Mouse (Mus musculus) heart, embryonic 13.5 days (tissue): ENCODE measurements around the gene Ip6k1. TPM values are rescaled to one million over a fixed set of nuclear protein-coding genes. Genes with fewer than 3 reads are reported as not detected.

ENCODE experiments used
- ATAC-seq: fragments of 200-750 bp; cut with Nextera tagmentation; 2 replicates; pipeline ENCODE4 v1.8.0; 2017; ENCODE audit warnings: moderate TSS enrichment; ENCODE audit not compliant: insufficient number of reproducible peaks, low FRiP score, low TSS enrichment; ENCODE audit errors: extremely low read depth
- H3K27ac ChIP-seq: fragments of 300-500 bp; sonication (generic); replicated peaks from 2 replicates; pipeline ENCODE4 v1.5.1; 2015; ENCODE audit warnings: moderate library complexity, mild to moderate bottlenecking, inconsistent platforms
- H3K27me3 ChIP-seq: fragments of 300-500 bp; sonication (generic); replicated peaks from 2 replicates; pipeline ENCODE4 v1.6.1; 2015; ENCODE audit warnings: mild to moderate bottlenecking, inconsistent platforms
- H3K36me3 ChIP-seq: fragments of 300-500 bp; sonication (generic); 2 replicates; pipeline ENCODE4 v1.6.1; 2015; ENCODE audit warnings: mild to moderate bottlenecking, inconsistent platforms
- H3K4me1 ChIP-seq: fragments of 300-500 bp; sonication (generic); 2 replicates; pipeline ENCODE4 v1.6.1; 2015; ENCODE audit warnings: inconsistent platforms
- H3K4me2 ChIP-seq: fragments of 300-500 bp; sonication (generic); 2 replicates; pipeline ENCODE4 v1.6.1; 2015; ENCODE audit warnings: inconsistent platforms, mild to moderate bottlenecking, moderate library complexity
- H3K4me3 ChIP-seq: fragments of 300-500 bp; sonication (generic); 2 replicates; pipeline ENCODE4 v1.5.1; 2015; ENCODE audit warnings: moderate library complexity, mild to moderate bottlenecking, inconsistent platforms
- H3K9ac ChIP-seq: fragments of 300-500 bp; sonication (generic); 2 replicates; pipeline ENCODE4 v1.6.1; 2015; ENCODE audit warnings: inconsistent platforms, mild to moderate bottlenecking, moderate library complexity
- H3K9me3 ChIP-seq: fragments of 300-500 bp; sonication (generic); 2 replicates; pipeline ENCODE4 v1.6.1; 2016; ENCODE audit warnings: inconsistent platforms
- WGBS: fragments of 180-500 bp; shearing (Covaris S2); methylation state at CpG from one replicate; pipeline ENCODE4 v1.1.7; 2015; ENCODE audit warnings: mixed read lengths; 5-methylcytosine and 5-hydroxymethylcytosine counted together
- polyA plus RNA-seq: library from polyadenylated mRNA; unstranded; fragments of >200 nt; fragmentation: Nextera tagmentation; extraction: Ambion mirVana; gene quantifications from 2 replicates; pipeline ENCODE4 v1.2.1, GENCODE M21; 2015

Ip6k1 gene
- polyA plus RNA-seq, 1 experiment from 2014 or later = 37.0 TPM

- ATAC-seq = no peak
- Histone ChIP-seq H3K4me3 (no peak overlapping the region), H3K4me2 (no peak overlapping the region), H3K27me3 (no peaks in the 10 kb centered on the region), H3K27ac (no peak overlapping the region), H3K9me3 (no peaks in the 10 kb centered on the region), H3K4me1 (peaks cover 8% of the 10 kb centered on the region), H3K36me3 (peaks cover 64% of the 10 kb centered on the region), H3K9ac (no peak overlapping the region)
- 26% methylated on average over 5 of the region's 5 CpGs for WGBS
Measured at GRCm38 (mm10) chr9:108065491-108066011, 63.2 kb downstream of the Ip6k1 start.

DNA sequence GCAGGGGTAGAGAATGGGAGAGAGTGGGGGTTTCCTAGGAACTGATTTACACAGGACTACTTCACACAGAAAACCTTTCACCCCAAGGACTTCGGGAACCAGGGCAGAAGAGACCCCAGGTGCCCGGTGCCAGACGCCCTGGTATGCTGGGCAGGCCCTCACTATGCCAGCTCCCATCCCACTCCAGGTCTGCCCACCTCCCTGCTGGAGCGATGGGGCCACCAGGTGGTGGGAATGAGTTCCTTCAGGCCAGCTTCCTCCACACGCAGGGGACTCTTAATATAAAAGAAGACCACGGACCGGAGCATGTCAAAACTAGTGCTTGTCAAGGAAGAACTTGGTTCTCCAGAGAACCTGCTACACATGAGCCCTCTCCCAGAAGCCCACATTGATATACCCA lies 64.9 kb downstream of the Ip6k1 start:
- no peak overlapping the region for H3K4me3 ChIP-seq
- no peak overlapping the region for H3K27ac ChIP-seq
- no peak overlapping the region; the same call in 1 of the 2 replicates for H3K9ac ChIP-seq
- peaks cover 61% of the 10 kb centered on the region for H3K36me3 ChIP-seq
- H3K27me3 ChIP-seq = no peaks in the 10 kb centered on the region
- no peaks in the 10 kb centered on the region for H3K9me3 ChIP-seq
- 80% methylated on average over 7 of the region's 7 CpGs for WGBS
- ATAC-seq = no peak
- peaks cover 18% of the 10 kb centered on the region for H3K4me1 ChIP-seq
- no peak overlapping the region for H3K4me2 ChIP-seq

- Histone ChIP-seq H3K9ac (no peak overlapping the region), H3K4me2 (no peak overlapping the region), H3K4me1 (peaks cover 23% of the 10 kb centered on the region), H3K9me3 (no peaks in the 10 kb centered on the region), H3K27ac (0 out of 2 replicates have a peak overlapping the region, but pooled peaks have one; percentile 30), H3K27me3 (no peaks in the 10 kb centered on the region), H3K36me3 (peaks cover 54% of the 10 kb centered on the region), H3K4me3 (no peak overlapping the region)
- no peak for ATAC-seq
- 19% methylated on average over 8 of the region's 8 CpGs for WGBS
Measured at GRCm38 (mm10) chr9:108067900-108068299, 65.6 kb downstream of the Ip6k1 start.

DNA sequence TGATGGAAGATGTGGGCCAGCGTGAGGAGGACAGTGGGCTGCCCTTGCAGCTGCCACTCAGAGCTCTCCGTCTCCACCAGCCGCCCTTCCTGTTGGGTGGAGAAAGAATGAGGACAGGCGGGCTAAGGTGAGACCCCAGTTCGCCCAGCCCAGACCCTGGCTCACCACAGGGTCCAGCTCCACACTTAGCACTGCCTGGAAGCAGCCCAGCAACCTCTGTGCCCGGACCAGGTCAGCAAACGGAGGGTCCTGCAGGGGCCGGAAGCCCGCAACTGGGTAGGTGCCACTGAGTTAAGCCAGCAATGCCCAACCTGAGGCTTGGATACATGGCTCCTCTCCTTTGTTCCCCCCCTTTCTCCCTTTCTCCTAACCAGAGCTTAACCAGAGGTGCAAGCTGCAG lies 66.7 kb downstream of the Ip6k1 start:
- no peaks in the 10 kb centered on the region for H3K9me3 ChIP-seq
- WGBS = 86% methylated on average over 9 of the region's 9 CpGs
- H3K4me3 ChIP-seq = no peak overlapping the region
- peaks cover 32% of the 10 kb centered on the region for H3K4me1 ChIP-seq
- no peaks in the 10 kb centered on the region for H3K27me3 ChIP-seq
- no peak overlapping the region for H3K27ac ChIP-seq
- peaks cover 43% of the 10 kb centered on the region for H3K36me3 ChIP-seq
- no peak for ATAC-seq
- no peak overlapping the region for H3K4me2 ChIP-seq
- H3K9ac ChIP-seq = no peak overlapping the region

DNA sequence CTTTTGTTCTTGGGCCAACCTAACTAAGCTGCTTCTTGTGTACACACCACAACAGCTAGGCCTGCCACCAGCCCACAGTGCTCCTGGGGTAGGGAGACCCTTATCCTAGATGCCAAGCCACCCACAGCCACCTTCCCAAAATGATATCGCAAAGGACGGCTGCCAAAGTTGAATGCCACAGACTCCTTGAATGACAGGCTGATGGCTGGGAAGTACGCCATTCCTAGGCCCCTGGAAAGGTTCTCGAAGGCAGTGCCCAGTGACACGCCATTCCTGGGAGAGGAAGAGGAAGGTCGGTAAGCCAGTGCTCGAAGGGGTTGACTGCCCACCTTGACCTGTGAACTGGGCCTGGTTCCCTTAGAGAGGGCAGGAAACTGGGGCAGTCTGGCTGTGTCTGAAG lies 67.2 kb downstream of the Ip6k1 start:
- H3K9me3 ChIP-seq = no peaks in the 10 kb centered on the region

GRCm38 (mm10) chr9:108071801-108072200 lies 69.5 kb downstream of the Ip6k1 start:
- no peaks in the 10 kb centered on the region for H3K27me3 ChIP-seq
- no peaks in the 10 kb centered on the region for H3K9me3 ChIP-seq
- ATAC-seq = no peak
- WGBS = 52% methylated on average over 4 of the region's 4 CpGs
- H3K4me2 ChIP-seq = peak overlapping the region; percentile 1
- H3K4me3 ChIP-seq = no peak overlapping the region
- H3K9ac ChIP-seq = no peak overlapping the region
- H3K36me3 ChIP-seq = peaks cover 35% of the 10 kb centered on the region
- H3K27ac ChIP-seq = peak overlapping the region; percentile 88
- peaks cover 32% of the 10 kb centered on the region for H3K4me1 ChIP-seq

More for the DNA sequence above, 67.2 kb downstream of the Ip6k1 start:
- no peak overlapping the region for H3K4me3 ChIP-seq
- H3K27me3 ChIP-seq = no peaks in the 10 kb centered on the region
- no peak for ATAC-seq
- 84% methylated on average over 7 of the region's 7 CpGs for WGBS
- no peak overlapping the region for H3K9ac ChIP-seq
- H3K27ac ChIP-seq = no peak overlapping the region
- peaks cover 41% of the 10 kb centered on the region for H3K36me3 ChIP-seq
- no peak overlapping the region for H3K4me2 ChIP-seq
- H3K4me1 ChIP-seq = peaks cover 32% of the 10 kb centered on the region

DNA sequence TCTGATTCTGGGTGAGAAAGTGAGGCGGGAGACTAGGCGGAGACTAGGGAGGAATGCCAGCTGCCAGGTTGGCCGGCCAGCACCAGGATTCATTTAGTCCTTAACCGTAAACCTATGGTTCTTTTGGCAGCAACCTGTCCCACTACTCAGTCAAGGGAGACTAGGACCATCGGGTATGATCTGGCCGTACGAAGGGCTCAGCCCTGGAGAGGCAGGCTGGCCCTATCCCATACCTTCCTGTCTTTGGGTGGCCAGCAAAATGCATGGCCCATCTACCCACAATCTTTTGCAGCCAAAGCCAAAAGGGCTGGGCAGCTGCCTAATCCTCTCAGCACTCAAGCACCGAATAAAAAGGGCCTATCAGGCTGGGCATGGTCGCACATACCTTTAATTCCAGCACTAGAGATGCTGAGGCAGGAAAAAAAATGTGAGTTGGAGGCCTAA lies 70.2 kb downstream of the Ip6k1 start:
- peaks cover 41% of the 10 kb centered on the region for H3K36me3 ChIP-seq
- 37% methylated on average over 9 of the region's 9 CpGs for WGBS
- peak overlapping the region; percentile 58 for H3K9ac ChIP-seq
- no peak for ATAC-seq
- no peaks in the 10 kb centered on the region for H3K9me3 ChIP-seq
- no peaks in the 10 kb centered on the region for H3K27me3 ChIP-seq
- H3K4me2 ChIP-seq = peak overlapping the region; percentile 1
- peaks cover 30% of the 10 kb centered on the region for H3K4me1 ChIP-seq
- no peak overlapping the region for H3K4me3 ChIP-seq
- peak overlapping the region; percentile 88 for H3K27ac ChIP-seq

DNA sequence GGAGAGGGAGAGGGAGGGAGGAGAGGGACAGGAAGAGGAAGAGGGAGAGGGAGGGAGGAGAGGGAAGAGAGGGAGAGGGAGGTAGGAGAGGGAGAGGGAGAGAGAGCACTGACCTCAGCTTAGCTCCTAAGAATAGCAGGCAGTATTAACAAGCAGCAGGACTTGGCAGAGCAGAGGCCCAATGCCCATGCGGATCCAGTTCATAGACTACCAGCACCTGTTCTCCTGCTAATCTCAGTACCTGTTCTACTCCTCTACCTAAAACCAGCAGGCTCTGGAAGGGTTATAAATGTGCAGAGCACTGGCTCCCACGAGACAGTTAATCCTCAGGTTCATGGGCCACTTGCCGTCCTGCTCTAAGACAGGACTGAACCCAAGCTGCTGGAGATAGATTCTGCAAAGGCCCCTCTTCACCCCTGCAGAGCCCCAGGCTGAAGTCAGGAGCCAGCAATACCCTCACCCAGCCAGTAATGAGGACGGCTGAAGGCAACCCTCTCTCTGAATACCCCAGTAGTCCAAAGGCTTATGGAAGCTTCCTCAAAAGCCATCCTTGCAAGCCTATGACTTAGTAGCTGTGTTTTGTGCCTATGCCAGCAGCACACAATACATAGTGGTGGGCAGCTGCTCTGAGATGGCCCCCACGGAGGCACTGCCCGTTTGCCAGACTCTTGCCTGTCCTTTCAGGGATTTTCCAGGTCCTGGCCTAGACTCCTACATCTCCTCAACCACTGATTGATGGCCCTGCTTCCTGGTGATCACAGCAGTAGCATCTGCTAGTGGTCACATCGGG lies 71.0 kb downstream of the Ip6k1 start:
- no peaks in the 10 kb centered on the region for H3K9me3 ChIP-seq
- no peak for ATAC-seq
- H3K4me3 ChIP-seq = no peak overlapping the region
- no peak overlapping the region for H3K4me2 ChIP-seq
- H3K36me3 ChIP-seq = peaks cover 41% of the 10 kb centered on the region
- WGBS = 51% methylated on average over 7 of the region's 7 CpGs
- H3K27me3 ChIP-seq = no peaks in the 10 kb centered on the region
- peak overlapping the region; percentile 88 for H3K27ac ChIP-seq
- H3K4me1 ChIP-seq = peaks cover 35% of the 10 kb centered on the region
- H3K9ac ChIP-seq = peak overlapping the region; percentile 65

GRCm38 (mm10) chr9:108080168-108080567 lies 77.9 kb downstream of the Ip6k1 start, which contains the start of gene Mst1:
Mst1 (plus strand) TSS chr9:108080436.
- no peak for ATAC-seq
- 69% methylated on average over 5 of the region's 5 CpGs for WGBS
- peaks cover 46% of the 10 kb centered on the region for H3K4me1 ChIP-seq

GRCm38 (mm10) chr9:108082549-108082948 lies 80.2 kb downstream of the Ip6k1 start:
- H3K9me3 ChIP-seq = no peaks in the 10 kb centered on the region

More at GRCm38 (mm10) chr9:108080168-108080567, 77.9 kb downstream of the Ip6k1 start, which contains the start of gene Mst1:
- Histone ChIP-seq H3K4me2 (peak within 1 kb of the TSS; percentile 90), H3K27ac (peak within 1 kb of the TSS; percentile 74), H3K27me3 (peaks cover 45% of the 10 kb centered on the region), H3K4me3 (peak within 1 kb of the TSS; percentile 95), H3K36me3 (peaks cover 22% of the 10 kb centered on the region), H3K9ac (peak within 1 kb of the TSS; percentile 98), H3K9me3 (no peaks in the 10 kb centered on the region)

DNA sequence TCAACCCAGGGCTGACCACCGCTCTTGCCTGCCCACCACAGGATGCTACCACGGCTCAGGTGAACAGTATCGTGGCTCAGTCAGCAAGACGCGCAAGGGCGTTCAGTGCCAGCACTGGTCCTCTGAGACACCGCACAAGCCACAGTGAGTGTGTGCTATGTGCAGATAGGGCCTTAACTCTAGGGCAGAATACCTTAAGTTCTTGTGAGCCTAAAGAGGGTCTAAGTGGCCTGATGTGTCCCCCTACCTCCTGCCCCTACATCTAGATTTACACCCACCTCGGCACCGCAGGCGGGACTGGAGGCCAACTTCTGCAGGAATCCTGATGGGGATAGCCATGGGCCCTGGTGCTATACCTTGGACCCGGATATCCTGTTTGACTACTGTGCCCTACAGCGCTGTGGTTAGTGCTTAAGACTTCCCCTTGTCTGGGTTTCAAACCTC lies 80.7 kb downstream of the Ip6k1 start, which contains the start of gene Rnf123:
Gene Rnf123 (minus strand): TSS at position 359 of the 444 bp plus-strand sequence.
- WGBS = 32% methylated on average over 12 of the region's 12 CpGs
- peaks cover 44% of the 10 kb centered on the region for H3K4me1 ChIP-seq
- no peak within 1 kb of the TSS for H3K27ac ChIP-seq
- peak within 1 kb of the TSS; percentile 58 for H3K9ac ChIP-seq
- peak within 1 kb of the TSS; percentile 59 for H3K4me2 ChIP-seq
- no peaks in the 10 kb centered on the region for H3K9me3 ChIP-seq
- H3K27me3 ChIP-seq = peaks cover 45% of the 10 kb centered on the region
- H3K4me3 ChIP-seq = peak within 1 kb of the TSS; percentile 32
- peaks cover 41% of the 10 kb centered on the region for H3K36me3 ChIP-seq
- ATAC-seq = no peak

More at GRCm38 (mm10) chr9:108082549-108082948, 80.2 kb downstream of the Ip6k1 start:
- Histone ChIP-seq H3K4me3 (peak overlapping the region; percentile 32), H3K36me3 (peaks cover 37% of the 10 kb centered on the region), H3K27ac (no peak overlapping the region), H3K27me3 (peaks cover 45% of the 10 kb centered on the region), H3K4me2 (peak overlapping the region; percentile 59), H3K9ac (peak overlapping the region; percentile 58), H3K4me1 (peaks cover 49% of the 10 kb centered on the region)
- WGBS = 5% methylated on average over 19 of the region's 19 CpGs
- ATAC-seq = no peak
